Mouse (Mus musculus) right cerebral cortex, postnatal 36 days (tissue): ENCODE measurements around the gene Cryl1.

Experiments used
- DNase-seq, 2 experiments: peaks; one replicate each; pipeline ENCODE4 v3.0.0; 2022; ENCODE audit warnings: low spot score in 2 of 2, mixed read lengths in 1 of 2

Gene Cryl1

GRCm38 (mm10) chr14:57372348-57373102 lies 25.8 kb downstream of the Cryl1 start:
- DNase-seq = peak; percentile 38 to 56

- DNase-seq = no peak
Observed at GRCm38 (mm10) chr14:57367327-57367726, 31.0 kb downstream of the Cryl1 start.

- no peak for DNase-seq
Observed at GRCm38 (mm10) chr14:57366724-57367123, 31.6 kb downstream of the Cryl1 start.

- no peak for DNase-seq
Observed at GRCm38 (mm10) chr14:57365341-57365740, 33.0 kb downstream of the Cryl1 start.

DNA sequence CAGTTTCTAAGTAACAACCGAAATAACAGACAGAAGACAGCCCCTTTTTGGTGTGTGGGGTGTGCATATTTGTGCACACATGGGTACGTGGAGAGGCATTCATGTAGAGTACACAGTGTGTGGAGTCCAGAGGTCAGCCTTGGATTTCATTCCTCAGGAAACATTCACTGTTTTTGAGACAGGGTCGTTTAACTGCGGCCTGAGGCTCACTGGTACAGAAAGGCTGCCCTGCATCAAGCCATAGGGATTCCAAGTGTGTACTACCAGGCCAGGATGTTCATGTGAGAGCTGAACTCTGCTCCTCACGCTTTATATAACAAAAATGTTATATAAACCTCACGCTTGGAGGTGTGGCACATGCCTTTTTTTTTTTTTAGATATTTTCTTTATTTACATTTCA lies 34.5 kb downstream of the Cryl1 start:
- no peak for DNase-seq

- peak; percentile 39 to 64 for DNase-seq
Observed at GRCm38 (mm10) chr14:57362726-57363660, 35.3 kb downstream of the Cryl1 start.

DNA sequence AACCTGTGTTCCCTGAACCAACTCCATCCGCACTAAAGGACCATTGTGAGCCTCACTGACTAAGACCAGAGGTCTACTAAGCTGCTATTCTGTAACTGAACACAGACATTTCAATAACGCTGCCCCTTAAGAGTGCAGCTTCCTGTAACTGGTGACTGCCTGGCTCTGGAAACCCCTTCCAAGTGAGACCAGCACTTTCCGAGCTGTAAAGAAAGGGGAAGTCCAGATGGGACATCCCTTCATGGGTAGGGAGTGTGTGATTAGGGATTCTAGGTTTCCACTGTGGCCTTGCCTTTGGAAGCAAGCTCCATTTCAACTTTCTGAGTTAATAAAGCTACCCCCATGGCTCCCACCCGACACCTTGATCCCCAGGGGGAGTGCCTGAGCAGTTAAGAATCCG lies 41.3 kb downstream of the Cryl1 start:
- no peak for DNase-seq

- no peak for DNase-seq
Observed at GRCm38 (mm10) chr14:57351521-57352235, 46.7 kb downstream of the Cryl1 start.

- no peak for DNase-seq
Observed at GRCm38 (mm10) chr14:57349955-57350354, 48.4 kb downstream of the Cryl1 start.

DNA sequence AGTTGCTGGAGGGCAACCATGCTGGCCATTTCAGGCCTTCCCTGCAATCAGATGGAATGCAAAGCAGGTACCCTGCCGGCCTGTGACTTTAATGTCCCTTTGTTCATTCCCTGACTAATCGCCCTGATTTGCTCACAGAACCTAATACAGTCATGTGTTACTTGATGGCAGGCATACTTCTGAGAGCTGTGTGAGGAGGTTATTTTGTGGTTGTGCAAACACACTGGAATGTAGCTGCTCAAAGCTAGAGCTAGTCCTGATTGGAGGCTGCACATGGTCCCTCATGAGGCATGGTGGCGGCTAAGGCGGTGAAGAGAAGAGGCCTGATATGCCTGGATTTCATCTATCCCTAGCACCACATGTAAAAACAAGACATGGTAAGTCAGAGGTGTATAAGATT lies 50.2 kb downstream of the Cryl1 start:
- no peak for DNase-seq

DNA sequence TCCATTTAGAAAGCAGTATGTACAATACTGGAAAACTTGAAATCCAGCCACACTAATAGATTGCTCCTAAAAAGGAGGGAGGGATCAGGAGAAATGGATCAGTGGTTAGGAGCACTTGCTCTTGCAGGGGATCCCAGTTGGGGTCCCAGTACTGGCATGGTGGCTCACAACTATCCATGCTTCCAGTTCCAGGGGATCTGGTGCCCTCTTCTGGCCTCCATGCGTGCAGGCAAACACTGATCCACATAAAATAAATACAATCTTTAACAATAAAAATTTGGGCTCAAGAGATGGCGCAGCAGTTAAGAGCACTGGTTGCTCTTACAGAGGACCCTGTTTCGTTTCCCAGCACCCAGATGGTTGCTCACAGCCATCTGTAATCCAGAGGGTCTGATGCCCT lies 52.2 kb downstream of the Cryl1 start:
- DNase-seq = no peak

DNA sequence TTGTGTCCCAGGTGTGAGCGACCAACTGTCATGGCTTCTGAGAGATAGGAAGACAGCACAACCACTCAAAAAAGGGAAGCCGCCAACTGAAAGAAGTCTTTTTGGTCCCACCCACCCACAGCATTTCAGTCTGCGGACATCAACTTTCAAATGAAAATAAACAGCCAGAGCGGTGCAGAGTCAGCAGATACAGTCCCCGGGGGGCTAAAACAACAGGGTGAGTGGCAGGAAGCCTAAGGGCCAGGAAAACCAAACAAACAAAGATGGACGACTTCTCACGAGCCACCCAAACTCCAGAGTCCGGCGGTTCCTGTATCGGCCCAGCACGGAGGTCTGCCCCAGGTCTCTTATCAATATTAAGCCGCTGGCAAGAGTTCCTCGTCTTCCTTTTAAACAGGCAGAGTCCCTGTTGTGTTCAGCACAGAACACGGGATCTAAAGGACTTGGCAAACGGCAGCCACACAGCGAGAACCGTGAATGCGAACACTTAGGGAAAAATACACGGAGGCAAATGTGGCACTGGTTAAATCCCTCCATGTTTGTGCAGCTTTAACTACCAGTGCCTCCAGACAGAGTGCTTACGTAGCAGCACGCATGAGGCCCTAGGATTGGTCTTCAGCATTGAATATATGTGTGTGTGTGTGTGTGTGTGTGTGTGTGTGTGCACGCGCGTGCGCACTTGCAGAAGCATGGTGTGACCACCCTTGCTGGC lies 53.4 kb downstream of the Cryl1 start:
- DNase-seq = no peak

DNA sequence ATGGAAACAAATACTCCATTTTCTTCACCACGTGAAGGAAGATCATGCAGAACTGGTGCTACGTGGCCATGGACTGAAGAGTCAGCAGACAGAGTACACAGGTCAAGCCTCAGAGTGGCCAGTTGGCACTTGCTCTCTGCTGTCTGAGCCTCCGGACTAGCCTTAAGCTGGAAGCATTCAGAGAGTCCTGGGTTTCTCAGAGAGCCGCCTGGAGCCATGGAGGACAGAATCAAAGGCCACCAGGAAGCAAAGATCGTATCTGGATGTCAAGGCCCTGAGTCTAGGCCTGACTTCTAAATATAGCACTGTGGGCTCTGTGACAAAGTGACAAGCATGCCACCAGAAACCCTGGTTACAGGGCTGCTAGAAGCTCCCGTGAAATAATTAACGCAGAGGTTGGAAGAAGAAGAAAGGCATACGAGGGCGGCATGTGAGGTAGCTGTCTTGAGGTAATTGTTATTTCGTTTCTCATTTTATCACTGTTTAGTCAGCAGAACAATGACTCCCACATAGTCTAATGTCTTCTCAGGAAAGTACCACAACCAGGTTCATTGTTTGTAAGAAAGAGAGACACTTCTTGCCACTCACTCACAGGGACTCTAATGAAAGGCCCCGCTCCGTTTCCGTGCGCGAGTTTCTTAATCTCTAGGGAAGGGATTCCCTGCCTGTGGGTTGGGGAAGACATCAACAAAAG lies 55.1 kb downstream of the Cryl1 start:
- no peak for DNase-seq

GRCm38 (mm10) chr14:57342316-57343055 lies 55.8 kb downstream of the Cryl1 start:
- DNase-seq = no peak

DNA sequence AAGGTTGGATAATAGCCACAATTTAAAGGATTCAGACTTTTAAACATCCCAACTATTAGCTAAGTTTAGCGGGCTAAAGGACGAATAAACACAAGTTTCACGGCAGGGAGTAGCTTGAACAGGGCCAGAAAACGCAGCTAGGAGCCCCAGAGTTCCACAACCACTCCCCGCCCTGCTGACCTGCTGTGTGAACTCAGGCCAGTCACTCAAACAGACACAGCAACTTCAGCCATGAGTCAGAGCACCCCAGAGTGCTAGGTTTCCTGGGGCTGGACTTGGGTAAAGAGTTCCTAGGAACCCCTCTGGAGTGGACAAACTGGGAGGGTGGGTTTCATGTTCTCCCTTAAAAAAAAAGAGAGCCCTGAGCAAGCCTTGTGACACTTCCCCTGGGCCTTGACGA lies 59.7 kb downstream of the Cryl1 start:
- DNase-seq = no peak

DNA sequence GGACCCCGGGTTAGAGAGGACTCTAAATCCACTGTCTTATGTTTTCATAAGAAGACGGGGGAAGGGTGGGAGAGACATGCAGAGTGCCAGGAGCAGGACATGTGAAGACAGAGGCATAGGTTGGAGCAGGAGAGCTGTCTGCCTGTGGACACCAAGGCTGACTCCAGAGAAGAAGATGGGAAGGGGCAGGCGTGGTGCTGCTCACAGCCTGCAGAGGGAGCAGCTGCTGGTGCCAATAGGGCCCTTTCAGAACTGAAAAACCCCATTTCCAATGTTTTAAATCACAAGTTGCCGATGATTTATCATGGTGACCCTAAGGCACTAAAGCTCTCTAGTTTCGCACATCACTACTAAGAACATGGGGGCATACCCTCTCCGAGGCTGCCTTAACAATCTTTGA lies 63.5 kb downstream of the Cryl1 start:
- DNase-seq = no peak

GRCm38 (mm10) chr14:57332503-57332902 lies 65.8 kb downstream of the Cryl1 start:
- no peak for DNase-seq

DNA sequence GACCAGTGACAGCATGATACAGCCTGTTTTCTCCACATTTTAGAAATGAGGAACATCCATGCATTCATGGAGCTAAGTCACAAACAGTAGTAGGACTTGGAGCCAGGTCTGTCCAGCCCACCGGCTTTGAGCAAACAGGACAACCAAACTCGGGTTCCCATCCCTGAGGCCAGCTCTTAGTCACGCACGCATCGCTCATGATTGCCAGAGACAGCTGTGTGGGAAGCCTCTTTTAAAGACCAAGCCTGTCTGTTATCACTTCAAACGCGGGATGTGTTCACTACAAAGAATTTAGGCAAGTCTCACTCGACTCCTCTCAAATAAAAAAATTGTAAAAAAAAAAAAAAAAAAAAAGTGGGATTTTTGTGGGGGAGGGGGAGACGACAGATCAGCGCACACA lies 67.2 kb downstream of the Cryl1 start:
- no peak for DNase-seq

- no peak for DNase-seq
Observed at GRCm38 (mm10) chr14:57329600-57329999, 68.7 kb downstream of the Cryl1 start.

- DNase-seq = no peak
Observed at GRCm38 (mm10) chr14:57326771-57327170, 71.6 kb downstream of the Cryl1 start.
